Comparison of ENCODE assay signal across 14 mouse cellular contexts in the genomic region with DNA sequence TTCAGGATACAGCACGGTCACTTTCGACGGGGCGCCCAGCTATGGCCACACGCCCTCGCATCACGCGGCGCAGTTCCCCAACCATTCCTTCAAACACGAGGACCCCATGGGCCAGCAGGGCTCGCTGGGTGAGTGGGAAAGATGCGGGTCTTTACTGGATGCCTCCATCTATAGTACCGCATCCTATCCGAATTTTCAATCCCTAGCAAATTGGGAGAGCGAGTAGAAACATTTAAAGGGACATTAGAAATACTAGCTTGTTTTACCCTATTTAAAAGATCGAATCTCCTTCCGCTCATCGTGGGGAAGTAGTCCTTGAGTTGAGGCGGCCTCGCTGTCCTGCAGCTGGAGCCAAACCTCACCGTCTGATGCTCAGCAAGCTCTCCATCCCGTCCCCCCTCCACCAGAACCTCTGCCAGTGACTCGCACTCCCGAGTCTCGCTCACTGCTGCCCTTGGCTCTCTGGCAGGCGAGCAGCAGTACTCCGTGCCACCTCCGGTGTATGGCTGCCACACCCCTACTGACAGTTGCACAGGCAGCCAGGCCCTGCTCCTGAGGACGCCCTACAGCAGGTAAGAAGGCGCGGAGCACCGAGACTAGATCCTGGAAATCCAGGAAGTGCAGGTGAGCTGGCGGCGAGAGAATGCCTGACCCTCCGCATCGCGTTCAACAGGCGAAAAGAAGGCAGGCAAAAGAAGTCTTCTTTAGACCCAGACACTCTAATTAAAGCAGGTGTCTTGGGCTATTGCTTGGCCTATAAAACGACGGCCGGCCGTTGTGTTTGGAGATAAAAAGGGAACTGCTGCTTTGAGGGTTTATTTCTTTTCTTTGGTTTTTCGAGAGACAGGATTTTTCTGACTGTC. TPM values are rescaled to one million over a fixed set of nuclear protein-coding genes. Genes with fewer than 3 reads are reported as not detected.
DNase-seq lines count a peak whose midpoint lies in the region; ATAC-seq and TF ChIP-seq lines count a peak whose summit lies in the region.
"Had no signal": no experiment of that assay in that cellular context is flagged by ENCODE, and none has a peak within 500 bp of the region (broad histone marks: within the 10 kb centered on the region; RNA-seq: fewer than 3 reads in every experiment).

No protein-coding gene starts in this region.

- H3K4me3 ChIP-seq in hindbrain, embryonic 10.5 days: no peak overlapping the region
- H3K4me3 ChIP-seq in hindbrain, embryonic 13.5 days: no peak overlapping the region
- H3K4me3 ChIP-seq in midbrain, embryonic 12.5 days: no peak overlapping the region
- no peak overlapping the region for H3K4me3 ChIP-seq in midbrain, postnatal 0 days (ENCODE audit: low read depth, low read length)
- no peak overlapping the region for H3K4me3 ChIP-seq in forebrain, postnatal 0 days (ENCODE audit: low read depth, low read length)
- H3K4me3 ChIP-seq in stomach, postnatal 0 days (ENCODE audit: low read depth, low read length): no peak overlapping the region
- H3K4me3 ChIP-seq: myocyte had no signal

- no peak overlapping the region for H3K9ac ChIP-seq in hindbrain, embryonic 13.5 days
- H3K9ac ChIP-seq in midbrain, embryonic 12.5 days (replicated peaks): no peak overlapping the region
- H3K9ac ChIP-seq in midbrain, postnatal 0 days (replicated peaks; ENCODE audit: low read length, poor library complexity, severe bottlenecking): no peak overlapping the region
- H3K9ac ChIP-seq in forebrain, postnatal 0 days: no peak overlapping the region
- H3K9ac ChIP-seq in stomach, postnatal 0 days (ENCODE audit: low read length): no peak overlapping the region
- H3K9ac ChIP-seq: liver, embryonic 14.5 days had no signal

- H3K4me1 ChIP-seq in hindbrain, embryonic 10.5 days (replicated peaks): peaks cover 6% of the 10 kb centered on the region
- peaks cover 9% of the 10 kb centered on the region for H3K4me1 ChIP-seq in hindbrain, embryonic 13.5 days (replicated peaks)
- 0 out of 2 replicates have a peak, but pooled peaks cover 11% of the 10 kb centered on the region for H3K4me1 ChIP-seq in midbrain, embryonic 12.5 days
- 0 out of 2 replicates have a peak, but pooled peaks cover 2% of the 10 kb centered on the region for H3K4me1 ChIP-seq in midbrain, postnatal 0 days (ENCODE audit: insufficient read depth, low read length)
- no peaks in the 10 kb centered on the region for H3K4me1 ChIP-seq in forebrain, postnatal 0 days (ENCODE audit: insufficient read depth)
- H3K4me1 ChIP-seq in stomach, postnatal 0 days (replicated peaks; ENCODE audit: control insufficient read depth, insufficient read depth): no peaks in the 10 kb centered on the region

- ATAC-seq in hindbrain, embryonic 13.5 days (ENCODE audit: low FRiP score): no peak
- peak; percentile 35; the same call in 1 of the 2 replicates for ATAC-seq in midbrain, embryonic 12.5 days (ENCODE audit: low FRiP score, low read depth)
- no peak; the same call in 1 of the 2 replicates for ATAC-seq in midbrain, postnatal 0 days (ENCODE audit: low FRiP score)
- no peak for ATAC-seq in forebrain, postnatal 0 days
- ATAC-seq in stomach, postnatal 0 days (ENCODE audit: low FRiP score, low TSS enrichment): no peak

- no peak for TF ChIP-seq EP300 in stomach, postnatal 0 days (optimal IDR thresholded peaks at IDR 0.05)

- H3K9me3 ChIP-seq in hindbrain, embryonic 10.5 days: no peaks in the 10 kb centered on the region
- no peaks in the 10 kb centered on the region for H3K9me3 ChIP-seq in hindbrain, embryonic 13.5 days
- H3K9me3 ChIP-seq in midbrain, embryonic 12.5 days: no peaks in the 10 kb centered on the region
- no peaks in the 10 kb centered on the region for H3K9me3 ChIP-seq in midbrain, postnatal 0 days (ENCODE audit: low read length)
- no peaks in the 10 kb centered on the region for H3K9me3 ChIP-seq in forebrain, postnatal 0 days (ENCODE audit: low read length)
- no peaks in the 10 kb centered on the region for H3K9me3 ChIP-seq in stomach, postnatal 0 days (ENCODE audit: control insufficient read depth, low read length)

- H3K36me3 ChIP-seq in hindbrain, embryonic 10.5 days: no peaks in the 10 kb centered on the region
- no peaks in the 10 kb centered on the region for H3K36me3 ChIP-seq in hindbrain, embryonic 13.5 days
- no peaks in the 10 kb centered on the region for H3K36me3 ChIP-seq in midbrain, embryonic 12.5 days
- no peaks in the 10 kb centered on the region for H3K36me3 ChIP-seq in midbrain, postnatal 0 days (ENCODE audit: insufficient read depth, low read length)
- H3K36me3 ChIP-seq in forebrain, postnatal 0 days (ENCODE audit: insufficient read depth): no peaks in the 10 kb centered on the region
- no peaks in the 10 kb centered on the region for H3K36me3 ChIP-seq in stomach, postnatal 0 days (ENCODE audit: control insufficient read depth, insufficient read depth, low read length)

- WGBS in hindbrain, embryonic 10.5 days: 1% methylated on average over 43 of the region's 43 CpGs
- WGBS in hindbrain, embryonic 13.5 days: under 1% methylated on average over 43 of the region's 43 CpGs
- 1% methylated on average over 43 of the region's 43 CpGs for WGBS in midbrain, embryonic 12.5 days
- WGBS in midbrain, postnatal 0 days: 2% methylated on average over 43 of the region's 43 CpGs
- 2% methylated on average over 43 of the region's 43 CpGs for WGBS in forebrain, postnatal 0 days
- WGBS in stomach, postnatal 0 days: 7% methylated on average over 43 of the region's 43 CpGs

- H3K4me2 ChIP-seq in hindbrain, embryonic 13.5 days: no peak overlapping the region
- no peak overlapping the region for H3K4me2 ChIP-seq in midbrain, embryonic 12.5 days (replicated peaks)
- H3K4me2 ChIP-seq in midbrain, postnatal 0 days (ENCODE audit: low read depth, low read length, poor library complexity, severe bottlenecking): no peak overlapping the region
- H3K4me2 ChIP-seq in forebrain, postnatal 0 days (ENCODE audit: low read depth): no peak overlapping the region
- H3K4me2 ChIP-seq in stomach, postnatal 0 days (replicated peaks; ENCODE audit: low read depth): no peak overlapping the region

- no peak for TF ChIP-seq CTCF in midbrain, postnatal 0 days (IDR thresholded peaks at IDR 0.05)
- no peak for TF ChIP-seq CTCF in forebrain, postnatal 0 days (IDR thresholded peaks at IDR 0.05; ENCODE audit: low read depth)
- no peak for TF ChIP-seq CTCF in stomach, postnatal 0 days (IDR thresholded peaks at IDR 0.05; ENCODE audit: low read depth)

- no peak overlapping the region for H3K27ac ChIP-seq in hindbrain, embryonic 10.5 days
- H3K27ac ChIP-seq in hindbrain, embryonic 13.5 days: no peak overlapping the region
- no peak overlapping the region for H3K27ac ChIP-seq in midbrain, embryonic 12.5 days (replicated peaks)
- no peak overlapping the region for H3K27ac ChIP-seq in midbrain, postnatal 0 days (ENCODE audit: low read depth, low read length)
- H3K27ac ChIP-seq in forebrain, postnatal 0 days (ENCODE audit: low read depth, low read length): no peak overlapping the region
- no peak overlapping the region for H3K27ac ChIP-seq in stomach, postnatal 0 days (replicated peaks)
- H3K27ac ChIP-seq: liver, embryonic 14.5 days had no signal

- DNase-seq in hindbrain, embryonic 10.5 days (ENCODE audit: low spot score): peak; percentile 52
- no peak for DNase-seq in midbrain, postnatal 0 days (ENCODE audit: low spot score)
- DNase-seq in forebrain, postnatal 0 days: peak; percentile 15
- DNase-seq in stomach, postnatal 0 days (ENCODE audit: low spot score): peak; percentile 41
- DNase-seq in layer of hippocampus, postnatal 25 days (ENCODE audit: extremely low spot score in 1 of 2, low spot score in 1 of 2): no peak
- DNase-seq: adrenal gland, postnatal 25 days; cerebellum, postnatal 25 days had no signal

- peaks cover 100% of the 10 kb centered on the region for H3K27me3 ChIP-seq in hindbrain, embryonic 10.5 days (ENCODE audit: insufficient read depth, poor library complexity, severe bottlenecking)
- H3K27me3 ChIP-seq in hindbrain, embryonic 13.5 days: peaks cover 98% of the 10 kb centered on the region
- H3K27me3 ChIP-seq in midbrain, embryonic 12.5 days: peaks cover 99% of the 10 kb centered on the region
- H3K27me3 ChIP-seq in midbrain, postnatal 0 days (ENCODE audit: insufficient read depth, low read length): peaks cover 92% of the 10 kb centered on the region
- H3K27me3 ChIP-seq in forebrain, postnatal 0 days (ENCODE audit: insufficient read depth, low read length): peaks cover 87% of the 10 kb centered on the region
- peaks cover 43% of the 10 kb centered on the region for H3K27me3 ChIP-seq in stomach, postnatal 0 days (ENCODE audit: control insufficient read depth, insufficient read depth, low read length)

RNA-seq across cellular contexts. Expression of a gene that starts 6.8 kb away (rescaled TPM):
- 0.12 and 0.36 TPM in 2 replicates for polyA plus RNA-seq in hindbrain, embryonic 10.5 days (2016; fragmentation: Nextera tagmentation; extraction: Ambion mirVana)
- 0.61 and 0.82 TPM in 2 replicates for polyA plus RNA-seq in hindbrain, embryonic 13.5 days (2015; fragmentation: Nextera tagmentation; extraction: Ambion mirVana)
- 0.11 and 0.12 TPM in 2 replicates for polyA plus RNA-seq in midbrain, embryonic 12.5 days (2016; fragmentation: Nextera tagmentation; extraction: Ambion mirVana)
- total RNA-seq in midbrain, postnatal 0 days (2014; rRNA removed): 0.19 TPM in 1 of 2 replicates, not detected in the other
- 0.27 and 0.28 TPM in 2 replicates for polyA plus RNA-seq in midbrain, postnatal 0 days (2015; fragmentation: Nextera tagmentation; extraction: Ambion mirVana)
- total RNA-seq in forebrain, postnatal 0 days (2014; rRNA removed): 0.08 and 0.14 TPM in 2 replicates
- 0.19 and 0.24 TPM in 2 replicates for polyA plus RNA-seq in forebrain, postnatal 0 days (2015; fragmentation: Nextera tagmentation; extraction: Ambion mirVana)
- 3.6 and 5.0 TPM in 2 replicates for polyA plus RNA-seq in stomach, postnatal 0 days (2015; fragmentation: Nextera tagmentation; extraction: Ambion mirVana)
- under 1 TPM in 1 of 2 experiments, not detected in 1; 0.16 TPM for total RNA-seq in layer of hippocampus, postnatal 25 days (2021)
- total RNA-seq: layer of hippocampus, adult 8-10 months; MEL had no signal
- polyA plus RNA-seq: myocyte had no signal

RNA-seq across cellular contexts. Expression of a gene that starts 41.3 kb away (rescaled TPM):
- not detected in 2 replicates for polyA plus RNA-seq in hindbrain, embryonic 10.5 days (2016; fragmentation: Nextera tagmentation; extraction: Ambion mirVana)
- not detected in 2 replicates for polyA plus RNA-seq in hindbrain, embryonic 13.5 days (2015; fragmentation: Nextera tagmentation; extraction: Ambion mirVana)
- polyA plus RNA-seq in midbrain, embryonic 12.5 days (2016; fragmentation: Nextera tagmentation; extraction: Ambion mirVana): not detected in 2 replicates
- total RNA-seq in midbrain, postnatal 0 days (2014; rRNA removed): not detected in 2 replicates
- not detected in 2 replicates for polyA plus RNA-seq in midbrain, postnatal 0 days (2015; fragmentation: Nextera tagmentation; extraction: Ambion mirVana)
- total RNA-seq in forebrain, postnatal 0 days (2014; rRNA removed): not detected in 2 replicates
- not detected in 2 replicates for polyA plus RNA-seq in forebrain, postnatal 0 days (2015; fragmentation: Nextera tagmentation; extraction: Ambion mirVana)
- not detected in 2 replicates for polyA plus RNA-seq in stomach, postnatal 0 days (2015; fragmentation: Nextera tagmentation; extraction: Ambion mirVana)
- total RNA-seq in layer of hippocampus, postnatal 25 days (2021): not detected
- total RNA-seq: adrenal gland, postnatal 25 days; layer of hippocampus, adult 8-10 months; MEL had no signal
- polyA plus RNA-seq: liver, embryonic 14.5 days; myocyte; urinary bladder, adult 2 months had no signal

Comparison
In these comparisons a context has a peak if more than half of its experiments do, and no peak if none do; other contexts are left out.
1. DNase-seq: peak in hindbrain, embryonic 10.5 days (single experiment), forebrain, postnatal 0 days (single experiment) and stomach, postnatal 0 days (single experiment); none in midbrain, postnatal 0 days (single experiment) and layer of hippocampus, postnatal 25 days (0 of 2).